Mouse (Mus musculus) cerebellum, adult 2 months (tissue): Measurements from ENCODE around the gene Ganc.

Source experiments
- CTCF ChIP-seq: fragments of 200-500 bp; IDR thresholded peaks from 2 replicates; pipeline ENCODE4 v1.5.1; 2011; ENCODE audit warnings: low read depth, mild to moderate bottlenecking, control low read depth, low read length, moderate library complexity, borderline replicate concordance; ENCODE audit not compliant: insufficient read depth
- POLR2A ChIP-seq: fragments of 200-500 bp; IDR thresholded peaks from 2 replicates; pipeline ENCODE4 v1.6.1; 2011; ENCODE audit warnings: low read length, control low read depth, borderline replicate concordance; ENCODE audit not compliant: insufficient read depth

- TF ChIP-seq CTCF (no peak), POLR2A (no peak)
Measured at GRCm38 (mm10) chr2:120367416-120368207, 36.1 kb upstream of the Ganc start.
